Mouse (Mus musculus) gastrocnemius, postnatal 4 days (tissue): Measurements from ENCODE around the gene Cgas. TPM values are rescaled to one million over a fixed set of nuclear protein-coding genes. Genes with fewer than 3 reads are reported as not detected.

Experiments
- DNase-seq, 2 experiments: peaks; one replicate each; pipeline ENCODE4 v3.0.0; 2021 to 2022; ENCODE audit warnings: low spot score in 2 of 2, mixed read lengths in 2 of 2
- total RNA-seq, 2 experiments: library from RNA; stranded (reverse); gene quantifications; 2 replicates each; pipeline ENCODE4 v1.2.3; 2021

Gene Cgas
- total RNA-seq, 2 experiments from 2014 or later: 1.3 to 1.7 TPM

DNA sequence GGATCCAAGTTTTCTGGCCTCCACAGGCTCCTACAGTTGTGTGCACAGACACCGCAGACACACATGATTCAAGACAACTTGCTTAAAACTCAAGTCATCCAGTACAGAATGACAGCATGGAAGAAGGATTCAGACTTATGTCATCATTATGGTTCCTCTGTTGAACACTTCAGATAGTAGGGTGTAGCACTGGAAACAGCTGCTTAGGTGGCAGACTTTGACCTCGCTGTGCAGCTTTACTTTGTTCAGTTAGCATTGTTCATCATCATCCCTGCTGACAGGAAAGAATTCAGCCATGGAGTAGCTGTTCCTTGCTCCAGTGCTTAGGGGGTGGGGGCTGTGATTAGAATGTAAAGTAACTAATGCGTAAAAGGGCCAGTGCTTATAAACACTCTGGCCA, 22.7 kb upstream of the Cgas start:
- DNase-seq: no peak

DNA sequence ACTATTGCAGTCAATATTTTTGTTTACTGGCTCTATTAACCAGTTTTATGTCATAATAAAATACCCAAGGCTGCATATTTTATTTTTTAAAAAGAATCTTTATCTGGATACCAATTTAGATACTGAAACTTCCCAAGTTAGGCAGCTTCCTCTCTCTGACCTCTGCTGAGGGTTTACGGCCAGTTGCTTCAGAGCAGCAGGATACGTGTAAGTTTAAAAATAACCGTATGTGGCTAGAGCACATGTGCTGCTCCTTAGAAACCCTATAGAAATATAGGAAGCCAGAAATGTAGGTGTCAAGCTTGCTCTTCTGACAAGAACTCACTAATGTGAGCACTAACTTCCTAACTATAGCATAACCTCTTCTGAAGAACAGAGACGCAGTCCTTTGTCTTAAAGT, 20.3 kb upstream of the Cgas start:
- DNase-seq: no peak

DNA sequence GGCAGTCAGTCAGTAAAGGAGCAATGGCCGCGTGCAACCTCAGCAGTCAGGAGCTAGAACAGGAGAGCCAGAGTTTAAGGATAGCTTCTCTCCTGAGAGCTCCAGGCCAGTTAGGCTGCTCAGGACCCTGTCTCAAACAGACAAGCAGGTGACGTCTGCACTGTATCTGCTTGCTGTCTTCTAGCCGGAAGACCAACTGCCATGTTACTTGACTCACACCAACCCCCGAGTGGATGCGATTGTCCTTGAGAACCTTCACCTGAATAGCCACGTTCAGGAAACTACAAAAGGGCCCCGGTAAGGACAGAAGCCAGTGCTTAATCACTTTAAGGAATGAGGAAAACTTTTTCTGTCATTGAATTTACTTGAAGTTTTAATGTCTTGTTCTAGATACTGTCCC, 14.0 kb upstream of the Cgas start:
- no peak for DNase-seq

DNA sequence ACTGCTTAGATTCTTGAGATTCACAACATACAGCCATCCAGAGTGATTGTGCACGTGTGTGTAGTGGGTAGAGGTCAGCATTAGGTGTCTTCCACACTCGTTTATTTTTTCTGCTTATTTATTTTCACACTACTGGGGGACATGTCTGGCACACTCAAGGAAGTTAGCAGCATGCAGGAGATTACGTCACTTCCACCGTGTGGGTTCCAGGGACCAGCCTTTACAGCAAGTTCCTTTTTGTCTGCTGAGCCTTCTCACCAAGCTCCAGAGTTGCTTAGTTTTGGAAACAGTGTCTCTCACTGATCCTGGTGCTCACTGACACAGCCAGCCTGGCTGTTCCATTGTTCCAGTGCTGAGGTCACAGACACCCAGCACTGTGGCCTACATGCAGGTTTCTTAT, 8.3 kb upstream of the Cgas start:
- DNase-seq: no peak

DNA sequence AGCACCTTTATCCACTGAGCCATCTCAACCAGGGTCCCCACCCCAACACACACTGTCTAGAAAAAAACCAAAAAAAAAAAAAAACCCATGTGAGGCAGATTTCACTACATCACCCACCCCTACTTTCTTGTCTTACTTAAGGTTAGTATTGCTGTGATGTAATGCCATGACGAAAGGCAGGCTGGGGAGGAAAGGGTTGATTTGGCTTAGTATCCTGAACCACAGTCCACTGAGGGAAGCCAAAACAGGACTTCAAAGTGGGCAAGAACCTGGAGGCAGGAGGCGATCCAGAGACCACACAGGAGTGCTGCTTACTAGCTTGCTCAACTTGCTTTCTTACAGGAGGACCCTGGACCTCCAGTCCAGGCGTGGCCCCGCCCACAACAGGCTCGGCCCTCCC, 7.4 kb upstream of the Cgas start:
- DNase-seq: no peak

DNA sequence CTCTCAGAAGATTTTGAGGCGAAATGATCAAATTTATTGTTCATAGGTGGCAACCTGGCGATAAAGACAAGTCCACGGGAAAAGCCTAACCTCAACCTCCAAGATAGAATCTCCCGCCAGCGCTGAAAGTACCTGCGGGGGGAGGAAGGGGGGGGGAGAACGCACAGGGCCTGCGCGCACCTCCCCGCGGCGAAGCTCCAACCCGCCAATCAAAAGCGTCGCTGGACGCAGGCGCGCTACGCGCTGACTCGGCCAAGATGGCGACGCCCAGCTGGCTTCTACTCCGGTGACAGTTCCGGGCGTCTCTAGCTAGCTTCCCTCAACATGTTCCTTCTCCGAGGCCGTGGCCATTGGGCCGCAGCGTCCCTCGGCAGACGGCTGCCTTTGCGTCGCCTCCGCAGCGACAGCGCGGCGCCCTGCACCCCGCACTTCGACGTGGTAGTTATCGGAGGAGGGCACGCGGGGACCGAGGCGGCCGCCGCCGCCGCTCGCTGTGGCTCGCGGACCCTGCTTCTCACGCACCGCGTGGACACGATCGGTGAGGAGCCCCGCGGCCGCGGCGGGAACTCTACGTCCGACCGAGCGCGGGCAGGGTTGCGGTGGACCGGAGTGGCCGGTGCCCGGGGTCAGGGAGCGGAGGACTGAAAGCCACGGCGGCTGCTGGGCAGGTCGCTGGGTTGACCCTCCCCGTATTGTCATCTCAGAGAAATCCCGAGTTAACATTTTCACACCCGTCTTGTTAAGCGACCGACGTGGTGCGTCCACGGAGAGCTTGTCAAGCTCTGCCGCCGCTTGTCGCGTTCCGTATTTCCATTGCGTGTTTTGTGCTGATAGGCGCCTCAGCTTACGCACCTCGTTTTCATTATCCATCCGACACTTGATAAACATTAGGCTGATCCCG, 5.2 kb upstream of the Cgas start, which contains the start of the genes Mto1 and Gm17324:
Gene Mto1, plus strand, starts transcription at position 236 of the 901 bp plus-strand sequence.
Gene Gm17324, minus strand, starts transcription at position 814 of the 901 bp plus-strand sequence.
- DNase-seq: peak; percentile 81 to 91

DNA sequence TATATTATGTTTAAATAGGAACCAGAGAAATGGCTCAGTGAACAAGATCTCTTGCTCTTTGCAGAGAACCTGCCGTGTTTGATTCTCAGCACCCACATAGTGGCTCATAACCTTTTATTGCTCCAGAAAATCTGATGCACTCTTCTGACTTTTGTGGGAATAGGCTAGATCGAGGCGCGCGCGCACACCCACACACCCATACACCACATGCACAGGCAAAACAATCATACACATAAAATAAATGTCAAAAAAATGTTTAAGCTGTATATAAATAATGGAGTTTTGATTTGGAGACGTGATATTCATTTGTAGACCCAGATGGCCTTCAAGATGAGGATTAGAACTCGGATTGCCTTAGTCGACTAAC, 4.6 kb upstream of the Cgas start:
- no peak for DNase-seq

DNA sequence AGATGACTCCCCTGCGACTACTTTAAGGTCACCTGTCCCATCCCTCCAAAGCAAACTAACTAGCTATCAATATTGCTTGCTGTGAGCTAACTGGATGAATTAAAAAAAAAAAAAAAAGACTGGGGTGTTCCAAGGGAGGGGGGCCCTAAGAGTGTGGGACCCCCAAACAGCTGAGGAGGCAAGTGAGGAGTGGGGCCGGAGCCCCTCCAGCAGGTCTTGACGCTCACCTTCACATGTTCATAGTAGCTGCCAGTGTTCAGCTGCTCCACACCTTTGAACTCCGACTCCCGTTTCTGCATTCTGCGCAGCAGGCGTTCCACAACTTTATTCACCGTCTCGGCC, 829 bp downstream of the Cgas start:
- no peak for DNase-seq

DNA sequence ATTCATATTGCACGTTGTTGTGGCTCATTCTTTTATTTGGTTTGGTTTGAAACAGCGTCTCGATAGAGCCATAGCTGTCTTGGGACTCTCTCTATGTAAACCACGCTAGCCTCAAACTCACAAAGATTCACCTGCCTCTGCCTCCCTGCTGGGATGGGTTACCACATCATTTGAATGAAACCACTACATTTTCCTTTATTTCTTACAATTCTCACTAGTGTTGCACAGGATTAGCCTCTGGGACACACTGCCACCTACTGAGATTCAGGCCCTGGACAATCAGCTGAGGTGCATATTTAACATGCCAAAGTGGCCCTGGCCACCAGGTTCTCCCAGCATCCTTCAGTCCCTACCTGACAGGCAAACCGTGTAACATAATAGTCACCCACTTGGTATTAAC, 3.6 kb downstream of the Cgas start:
- no peak for DNase-seq

DNA sequence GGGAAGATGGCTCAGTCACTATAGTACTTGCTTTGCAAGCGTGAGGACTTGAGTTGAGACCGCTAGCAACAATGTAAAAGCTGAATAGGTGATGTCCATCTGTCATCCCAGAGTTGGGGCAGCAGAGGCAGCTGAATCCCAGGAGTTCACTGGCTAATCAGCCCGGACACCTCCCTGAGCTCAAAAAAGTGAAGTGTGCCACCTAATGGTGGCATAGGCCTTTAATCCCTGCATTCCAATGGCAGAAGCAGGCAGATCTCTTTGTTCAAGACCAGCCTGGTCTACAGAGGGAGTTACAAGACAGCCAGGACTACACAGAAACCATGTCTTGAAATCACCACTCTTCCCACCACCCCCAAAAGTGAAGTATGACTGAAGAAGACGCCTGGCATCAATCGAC, 10.6 kb downstream of the Cgas start:
- no peak for DNase-seq

DNA sequence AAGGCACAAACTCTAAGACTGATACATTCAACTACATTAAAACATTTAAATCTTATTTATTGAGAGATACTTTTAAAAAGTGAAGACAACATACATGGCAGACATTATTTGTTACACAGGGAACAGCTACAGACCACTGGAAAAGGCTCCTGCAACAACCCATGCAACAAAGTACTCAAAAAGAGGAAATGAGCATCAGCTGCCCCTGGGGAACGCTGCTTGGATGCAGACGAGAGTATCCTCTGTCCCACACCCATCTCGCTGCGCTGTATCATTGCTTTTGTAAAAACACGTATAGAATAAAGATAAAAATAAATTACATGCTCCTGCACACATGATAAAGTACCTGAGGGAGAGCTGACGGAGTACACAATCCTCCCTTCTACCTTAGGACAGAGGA, 12.6 kb downstream of the Cgas start:
- no peak for DNase-seq

DNA sequence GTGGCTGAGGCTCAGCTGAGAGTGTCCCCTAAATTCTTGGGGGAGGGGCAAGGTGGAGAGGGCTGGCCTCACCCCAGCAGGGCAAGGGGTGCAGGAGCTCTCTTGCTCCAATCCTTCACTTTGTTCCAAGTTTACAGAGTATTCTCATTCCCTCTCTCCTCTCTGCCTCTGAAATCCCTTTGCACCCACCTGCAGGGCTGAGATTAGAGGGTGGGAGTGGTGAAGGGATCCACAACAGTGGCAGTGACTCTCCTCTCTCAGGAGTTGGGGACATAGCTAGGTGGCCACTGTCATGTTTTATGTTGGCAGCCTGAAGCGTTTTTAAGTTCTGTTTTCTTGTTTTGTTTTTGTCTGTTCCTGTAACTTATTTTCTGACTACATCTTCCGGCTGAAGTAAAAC, 13.5 kb downstream of the Cgas start:
- no peak for DNase-seq

DNA sequence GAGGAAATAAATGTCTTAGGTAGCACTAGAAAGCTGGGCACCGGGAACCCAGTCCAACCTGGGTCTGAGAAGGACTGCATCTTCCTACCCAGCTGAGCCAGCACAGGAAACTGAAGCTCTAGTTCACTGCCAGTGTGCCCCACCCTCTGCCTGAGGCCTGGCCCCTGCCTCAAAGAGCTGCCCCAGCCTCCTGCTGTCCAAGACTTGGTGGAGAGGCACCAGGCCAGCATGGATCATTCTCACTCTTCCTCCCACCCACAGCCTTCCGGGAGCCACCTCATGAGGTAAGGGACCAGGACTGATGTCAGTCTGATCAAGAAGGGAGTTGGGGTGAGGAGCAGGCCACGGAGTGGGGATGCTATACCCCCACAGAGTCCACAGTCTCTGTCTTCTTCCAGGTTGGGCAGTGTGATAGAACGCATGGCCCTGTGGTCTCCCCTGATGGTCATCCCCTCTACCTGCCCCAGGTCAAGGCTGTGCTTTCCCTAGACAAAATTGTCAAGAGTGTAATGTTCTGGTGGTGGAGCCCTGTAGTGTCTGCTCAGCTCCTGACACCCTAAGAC, 14.1 kb downstream of the Cgas start:
- no peak for DNase-seq

DNA sequence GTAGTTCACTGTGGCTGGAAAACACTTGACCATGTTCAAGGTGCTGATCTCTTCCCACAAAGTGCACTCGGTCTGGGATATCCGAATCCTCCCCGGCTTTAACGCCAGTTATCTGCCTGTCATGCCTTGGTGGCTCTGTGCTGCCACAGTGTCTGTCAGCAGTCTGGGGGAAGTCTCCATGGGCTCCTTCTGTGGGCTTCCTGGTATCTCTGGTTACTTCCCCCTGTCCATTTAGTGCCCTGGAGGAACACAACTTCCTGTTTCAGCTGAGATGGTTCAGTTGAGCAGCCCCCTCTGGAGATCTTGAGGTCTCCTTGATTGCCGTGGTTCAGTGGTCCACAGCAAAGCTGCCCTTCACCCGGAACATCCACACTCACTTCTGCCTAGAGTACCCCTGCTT, 14.9 kb downstream of the Cgas start:
- DNase-seq: no peak

DNA sequence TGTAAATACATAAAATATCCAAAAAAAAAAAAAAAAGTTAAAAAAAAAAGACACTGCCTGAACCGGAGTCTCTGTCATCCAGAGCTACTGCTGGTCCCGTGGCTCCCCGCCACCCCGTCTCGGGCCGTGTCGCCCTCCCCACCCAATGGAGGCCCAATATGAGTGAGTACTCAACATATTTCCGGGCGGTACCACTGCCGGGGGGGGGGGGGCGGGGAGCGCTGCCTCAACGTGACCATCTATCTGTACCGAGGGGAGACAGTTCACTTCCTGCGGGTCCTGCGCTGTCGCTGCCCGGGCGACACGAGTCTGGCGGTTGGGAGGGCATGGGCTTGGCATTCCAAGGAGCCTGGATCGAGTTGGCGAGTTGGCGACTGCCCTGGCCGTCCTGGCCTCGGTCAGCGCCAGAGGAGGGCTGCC, 15.7 kb downstream of the Cgas start:
- no peak for DNase-seq

DNA sequence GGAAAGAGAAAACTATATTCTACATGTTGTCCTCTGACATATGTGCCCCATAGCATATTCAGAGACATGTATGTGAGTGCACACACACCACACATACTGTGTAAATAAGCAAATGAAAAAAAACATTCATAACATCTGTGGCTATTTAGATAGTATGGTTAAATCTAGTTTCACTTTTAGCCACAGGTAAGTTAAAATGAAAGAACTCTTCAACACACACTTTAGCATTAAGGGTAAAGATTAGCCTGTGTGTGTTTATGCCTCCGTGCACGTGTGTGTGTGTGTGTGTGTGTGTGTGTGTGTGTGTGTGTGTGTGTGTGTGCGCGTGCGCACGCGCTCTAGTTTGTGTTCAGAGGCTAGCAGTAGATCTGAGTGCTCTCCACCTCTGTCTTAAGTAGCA, 41.4 kb downstream of the Cgas start:
- DNase-seq: no peak

DNA sequence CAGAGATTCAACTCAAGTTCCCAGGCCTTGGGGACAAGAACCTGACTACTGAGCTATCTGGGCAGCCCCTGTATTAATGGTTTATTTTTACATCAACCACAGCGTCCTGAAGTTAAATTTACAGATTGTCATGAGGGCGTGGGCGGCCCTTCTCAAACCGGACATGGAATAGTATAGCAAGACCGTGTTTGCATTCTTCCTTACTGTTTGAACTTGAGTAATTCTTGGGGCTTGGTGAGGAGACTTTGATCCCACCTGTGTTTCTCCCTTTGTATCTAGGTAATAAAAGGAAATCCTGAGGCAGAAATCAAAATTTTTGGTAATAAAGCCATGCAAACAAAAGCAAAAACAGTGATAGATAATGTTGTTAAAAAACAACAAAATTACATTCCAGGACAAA, 42.5 kb downstream of the Cgas start:
- DNase-seq: no peak

DNA sequence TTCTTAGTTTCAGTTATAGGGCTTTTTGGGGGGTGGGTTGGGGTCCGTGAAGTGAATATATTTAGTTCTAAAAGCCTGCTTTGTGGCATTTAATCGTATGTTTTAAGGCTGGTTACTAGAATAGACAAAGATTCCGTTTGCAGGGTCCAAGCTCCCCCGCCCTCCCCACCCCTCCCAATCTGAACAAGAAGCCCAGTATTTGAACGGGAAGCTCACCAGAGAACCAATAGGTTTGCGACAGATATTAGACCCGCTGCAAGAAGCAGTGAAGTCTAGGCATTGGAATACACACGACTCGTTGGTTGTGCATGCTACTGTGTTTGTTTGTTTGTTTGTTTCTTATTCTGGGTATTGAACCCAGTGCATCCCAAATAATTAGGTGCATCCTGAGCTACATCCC, 46.5 kb downstream of the Cgas start:
- no peak for DNase-seq

DNA sequence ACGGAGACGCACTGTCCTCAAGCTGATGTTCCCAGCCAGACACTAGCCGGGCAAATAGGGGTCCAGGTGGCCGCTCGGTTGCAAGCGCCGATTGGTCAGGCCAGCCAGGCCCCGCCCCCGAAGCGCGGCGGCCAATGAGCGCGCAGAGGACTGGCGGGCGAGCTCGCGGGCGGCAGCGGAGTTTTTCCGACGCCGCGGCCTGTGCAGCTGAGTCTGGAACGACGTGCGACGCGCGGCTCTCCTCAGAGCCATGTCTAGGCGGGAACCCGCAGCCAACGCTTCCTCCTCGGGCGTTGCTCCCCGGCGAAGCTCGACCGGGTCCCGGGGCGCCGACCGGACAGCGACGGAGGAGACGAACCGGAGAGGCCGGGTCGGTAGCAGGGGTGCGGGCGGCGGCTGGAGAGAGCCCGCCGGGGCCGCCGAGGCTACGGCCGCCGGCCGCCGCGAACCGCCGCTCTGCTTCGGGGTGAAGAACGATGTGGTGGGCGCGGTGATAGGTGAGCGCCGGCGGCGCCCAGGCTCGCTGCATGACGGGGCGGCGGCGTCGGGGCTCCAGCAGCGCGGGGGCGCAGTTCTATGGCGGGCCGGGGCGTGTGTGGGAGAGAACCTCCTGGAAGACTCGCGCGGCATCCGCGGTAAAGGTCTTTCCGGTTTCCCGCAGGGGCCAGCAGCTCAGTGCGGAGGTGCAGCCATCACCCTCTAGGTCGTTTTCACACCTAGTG, 47.2 kb downstream of the Cgas start, which contains the start of gene Ddx43:
Gene Ddx43, plus strand, starts transcription at position 148 of the 722 bp plus-strand sequence.
- DNase-seq: peak; percentile 18 to 30

DNA sequence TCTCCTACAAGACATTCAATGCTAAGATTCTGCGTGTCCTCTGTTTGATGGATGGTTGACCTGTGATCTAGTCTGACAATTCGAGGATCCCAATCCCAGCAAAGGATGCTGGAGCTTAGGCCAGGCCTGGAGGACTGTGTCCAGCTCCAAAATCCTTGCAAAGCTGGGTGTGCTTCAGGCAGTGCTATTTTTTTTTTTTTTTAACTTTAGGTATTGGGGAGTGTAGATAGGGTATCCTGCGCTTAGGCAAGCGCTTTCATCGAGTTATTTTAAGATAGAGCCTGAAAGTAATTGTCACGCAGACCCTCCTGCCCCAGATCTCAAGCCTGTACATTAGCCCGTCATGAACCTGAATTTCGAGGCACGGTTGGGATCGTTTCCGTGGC, 47.8 kb downstream of the Cgas start:
- no peak for DNase-seq

DNA sequence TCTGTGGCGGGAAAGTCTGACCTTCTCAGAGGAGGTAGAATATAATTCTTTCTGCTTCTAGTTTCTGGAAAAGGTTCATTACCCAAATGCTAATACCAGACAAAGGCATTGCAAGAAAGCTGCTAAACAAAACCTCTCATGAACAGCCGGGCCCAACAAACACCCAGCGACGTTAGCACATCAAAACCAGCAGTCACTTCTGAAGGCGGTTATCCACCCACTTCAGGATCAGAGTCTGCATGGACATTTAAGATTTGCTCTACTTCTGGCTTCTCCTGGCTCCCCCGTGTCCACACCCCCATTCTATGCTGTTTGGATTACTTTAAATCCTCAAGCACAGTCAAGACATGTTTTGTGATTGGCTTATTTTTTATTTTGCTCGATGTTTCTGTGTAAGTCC, 48.4 kb downstream of the Cgas start:
- no peak for DNase-seq

DNA sequence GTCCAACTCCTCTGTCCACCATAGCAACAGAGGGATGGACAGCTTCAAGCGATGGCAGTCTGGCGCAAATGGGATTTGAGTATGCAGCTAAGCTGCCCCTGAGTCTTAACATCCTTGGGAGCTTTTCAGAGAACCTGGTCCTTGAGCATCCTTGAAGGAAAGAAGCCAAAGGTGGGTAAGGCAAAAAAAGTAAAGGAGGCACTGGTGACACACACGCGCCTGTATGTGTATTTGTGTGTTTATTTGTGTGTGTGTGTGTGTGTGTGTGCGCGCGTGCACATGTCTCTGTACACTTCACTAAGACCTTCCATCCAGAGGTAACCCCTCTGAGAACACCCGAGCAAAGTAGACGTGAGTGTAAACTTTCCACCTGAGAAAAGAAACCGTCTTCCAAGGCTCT, 49.3 kb downstream of the Cgas start:
- DNase-seq: no peak
